Mouse (Mus musculus): Measurements from ENCODE around the gene Ifnar1. TPM values are rescaled to one million over a fixed set of nuclear protein-coding genes. Genes with fewer than 3 reads are reported as not detected.
A peak's percentile ranks its signal among the peaks of the same experiment; 100 is the strongest.

Gene Ifnar1
- polyA plus RNA-seq, 1 experiment from 2014 or later: 61.4 TPM

GRCm38 (mm10) chr16:91491473-91491872, 6.4 kb downstream of the Ifnar1 start:
- Histone ChIP-seq H3K9me3 (replicated peaks) (no peaks in the 10 kb centered on the region), H3K27me3 (ENCODE audit: low read depth, poor library complexity, severe bottlenecking) (no peaks in the 10 kb centered on the region), H3K4me1 (no peaks in the 10 kb centered on the region), H3K4me3 (no peak overlapping the region), H3K27ac (no peak overlapping the region), H3K36me3 (peaks cover 89% of the 10 kb centered on the region)
- DNase-seq (ENCODE audit: low spot score): no peak
- WGBS: 96% methylated on average over 3 of the region's 3 CpGs

- Histone ChIP-seq H3K9me3 (replicated peaks) (no peaks in the 10 kb centered on the region), H3K27me3 (ENCODE audit: low read depth, poor library complexity, severe bottlenecking) (no peaks in the 10 kb centered on the region), H3K27ac (no peak overlapping the region), H3K4me1 (no peaks in the 10 kb centered on the region), H3K4me3 (no peak overlapping the region), H3K36me3 (peaks cover 97% of the 10 kb centered on the region)
- no peak for DNase-seq (ENCODE audit: low spot score)
- 95% methylated on average over 4 of the region's 4 CpGs for WGBS
Observed at GRCm38 (mm10) chr16:91495501-91495900, 10.5 kb downstream of the Ifnar1 start.

- H3K4me1 ChIP-seq: no peaks in the 10 kb centered on the region
- 94% methylated on average over 17 of the region's 17 CpGs for WGBS
- H3K9me3 ChIP-seq (replicated peaks): no peaks in the 10 kb centered on the region
- H3K36me3 ChIP-seq: peaks cover 97% of the 10 kb centered on the region
- H3K27ac ChIP-seq: no peak overlapping the region
- no peak for DNase-seq (ENCODE audit: low spot score)
- no peak overlapping the region for H3K4me3 ChIP-seq
- no peaks in the 10 kb centered on the region for H3K27me3 ChIP-seq (ENCODE audit: low read depth, poor library complexity, severe bottlenecking)
Observed at GRCm38 (mm10) chr16:91496206-91496605, 11.2 kb downstream of the Ifnar1 start.

GRCm38 (mm10) chr16:91496766-91497165, 11.7 kb downstream of the Ifnar1 start:
- H3K27ac ChIP-seq: no peak overlapping the region
- H3K27me3 ChIP-seq (ENCODE audit: low read depth, poor library complexity, severe bottlenecking): no peaks in the 10 kb centered on the region
- WGBS: 93% methylated on average over 3 of the region's 3 CpGs
- peaks cover 97% of the 10 kb centered on the region for H3K36me3 ChIP-seq
- H3K4me1 ChIP-seq: no peaks in the 10 kb centered on the region
- DNase-seq (ENCODE audit: low spot score): no peak
- no peaks in the 10 kb centered on the region for H3K9me3 ChIP-seq (replicated peaks)
- H3K4me3 ChIP-seq: no peak overlapping the region

GRCm38 (mm10) chr16:91498041-91498440, 13.0 kb downstream of the Ifnar1 start:
- H3K36me3 ChIP-seq: peaks cover 93% of the 10 kb centered on the region
- H3K27me3 ChIP-seq (ENCODE audit: low read depth, poor library complexity, severe bottlenecking): no peaks in the 10 kb centered on the region
- DNase-seq (ENCODE audit: low spot score): no peak
- H3K27ac ChIP-seq: no peak overlapping the region
- WGBS: 93% methylated on average over 7 of the region's 7 CpGs
- no peaks in the 10 kb centered on the region for H3K9me3 ChIP-seq (replicated peaks)
- no peaks in the 10 kb centered on the region for H3K4me1 ChIP-seq
- H3K4me3 ChIP-seq: no peak overlapping the region

- H3K36me3 ChIP-seq: peaks cover 75% of the 10 kb centered on the region
- DNase-seq (ENCODE audit: low spot score): no peak
- H3K9me3 ChIP-seq (replicated peaks): no peaks in the 10 kb centered on the region
- H3K27ac ChIP-seq: no peak overlapping the region
- WGBS: 95% methylated on average over 7 of the region's 7 CpGs
- H3K4me3 ChIP-seq: no peak overlapping the region
- no peaks in the 10 kb centered on the region for H3K27me3 ChIP-seq (ENCODE audit: low read depth, poor library complexity, severe bottlenecking)
- no peaks in the 10 kb centered on the region for H3K4me1 ChIP-seq
Observed at GRCm38 (mm10) chr16:91504701-91505100, 19.7 kb downstream of the Ifnar1 start.

GRCm38 (mm10) chr16:91505116-91505601, 20.1 kb downstream of the Ifnar1 start:
- Histone ChIP-seq H3K36me3 (peaks cover 71% of the 10 kb centered on the region), H3K9me3 (replicated peaks) (no peaks in the 10 kb centered on the region), H3K4me1 (no peaks in the 10 kb centered on the region), H3K4me3 (no peak overlapping the region), H3K27ac (no peak overlapping the region), H3K27me3 (ENCODE audit: low read depth, poor library complexity, severe bottlenecking) (no peaks in the 10 kb centered on the region)
- DNase-seq (ENCODE audit: low spot score): no peak
- 92% methylated on average over 15 of the region's 15 CpGs for WGBS

- H3K9me3 ChIP-seq (replicated peaks): no peaks in the 10 kb centered on the region
- H3K27me3 ChIP-seq (ENCODE audit: low read depth, poor library complexity, severe bottlenecking): no peaks in the 10 kb centered on the region
- H3K4me3 ChIP-seq: no peak overlapping the region
- no peak overlapping the region for H3K27ac ChIP-seq
- DNase-seq (ENCODE audit: low spot score): no peak
- H3K36me3 ChIP-seq: peaks cover 58% of the 10 kb centered on the region
- H3K4me1 ChIP-seq: no peaks in the 10 kb centered on the region
- WGBS: 95% methylated on average over 12 of the region's 12 CpGs
Observed at GRCm38 (mm10) chr16:91506396-91506795, 21.4 kb downstream of the Ifnar1 start.

GRCm38 (mm10) chr16:91512161-91512787, 27.2 kb downstream of the Ifnar1 start:
- WGBS: 37% methylated on average over 7 of the region's 7 CpGs
- Histone ChIP-seq H3K27me3 (ENCODE audit: low read depth, poor library complexity, severe bottlenecking) (no peaks in the 10 kb centered on the region), H3K4me1 (no peaks in the 10 kb centered on the region; the same call in 1 of the 2 replicates), H3K4me3 (no peak overlapping the region), H3K27ac (no peak overlapping the region), H3K9me3 (replicated peaks) (no peaks in the 10 kb centered on the region), H3K36me3 (peaks cover 6% of the 10 kb centered on the region)
- DNase-seq (ENCODE audit: low spot score): peak; percentile 84

GRCm38 (mm10) chr16:91513099-91513498, 28.1 kb downstream of the Ifnar1 start:
- 87% methylated on average over 6 of the region's 6 CpGs for WGBS
- Histone ChIP-seq H3K4me3 (no peak overlapping the region), H3K27ac (no peak overlapping the region), H3K9me3 (replicated peaks) (no peaks in the 10 kb centered on the region), H3K27me3 (ENCODE audit: low read depth, poor library complexity, severe bottlenecking) (no peaks in the 10 kb centered on the region), H3K36me3 (no peaks in the 10 kb centered on the region), H3K4me1 (no peaks in the 10 kb centered on the region; the same call in 1 of the 2 replicates)
- no peak for DNase-seq (ENCODE audit: low spot score)

- H3K27me3 ChIP-seq (ENCODE audit: low read depth, poor library complexity, severe bottlenecking): no peaks in the 10 kb centered on the region
- no peak overlapping the region for H3K27ac ChIP-seq
- no peaks in the 10 kb centered on the region for H3K36me3 ChIP-seq
- no peaks in the 10 kb centered on the region for H3K9me3 ChIP-seq (replicated peaks)
- no peaks in the 10 kb centered on the region; the same call in 1 of the 2 replicates for H3K4me1 ChIP-seq
- DNase-seq (ENCODE audit: low spot score): no peak
- H3K4me3 ChIP-seq: no peak overlapping the region
- 87% methylated on average over 7 of the region's 7 CpGs for WGBS
Observed at GRCm38 (mm10) chr16:91517020-91517419, 32.0 kb downstream of the Ifnar1 start.

GRCm38 (mm10) chr16:91522040-91522439, 37.0 kb downstream of the Ifnar1 start:
- no peaks in the 10 kb centered on the region for H3K36me3 ChIP-seq
- DNase-seq (ENCODE audit: low spot score): no peak
- WGBS: 87% methylated on average over 5 of the region's 5 CpGs
- no peak overlapping the region for H3K27ac ChIP-seq
- no peaks in the 10 kb centered on the region for H3K27me3 ChIP-seq (ENCODE audit: low read depth, poor library complexity, severe bottlenecking)
- H3K9me3 ChIP-seq (replicated peaks): no peaks in the 10 kb centered on the region
- H3K4me3 ChIP-seq: no peak overlapping the region
- H3K4me1 ChIP-seq: peaks cover under 1% of the 10 kb centered on the region; the same call in 1 of the 2 replicates

GRCm38 (mm10) chr16:91522479-91523309, 37.7 kb downstream of the Ifnar1 start:
- 84% methylated on average over 18 of the region's 18 CpGs for WGBS
- Histone ChIP-seq H3K4me1 (peaks cover 7% of the 10 kb centered on the region), H3K27me3 (ENCODE audit: low read depth, poor library complexity, severe bottlenecking) (no peaks in the 10 kb centered on the region), H3K9me3 (replicated peaks) (no peaks in the 10 kb centered on the region), H3K4me3 (no peak overlapping the region), H3K36me3 (no peaks in the 10 kb centered on the region), H3K27ac (no peak overlapping the region)
- DNase-seq (ENCODE audit: low spot score): no peak
